Mouse (Mus musculus): Measurements from ENCODE around the gene Ets1. TPM values are rescaled to one million over a fixed set of nuclear protein-coding genes. Genes with fewer than 3 reads are reported as not detected.

Ets1 gene
- polyA plus RNA-seq, 1 experiment from 2014 or later = 18.9 TPM

- no peak overlapping the region for H3K4me2 ChIP-seq (replicated peaks)
These were observed 111.6 kb downstream of the Ets1 start for GRCm38 (mm10) chr9:32747624-32748023.

DNA sequence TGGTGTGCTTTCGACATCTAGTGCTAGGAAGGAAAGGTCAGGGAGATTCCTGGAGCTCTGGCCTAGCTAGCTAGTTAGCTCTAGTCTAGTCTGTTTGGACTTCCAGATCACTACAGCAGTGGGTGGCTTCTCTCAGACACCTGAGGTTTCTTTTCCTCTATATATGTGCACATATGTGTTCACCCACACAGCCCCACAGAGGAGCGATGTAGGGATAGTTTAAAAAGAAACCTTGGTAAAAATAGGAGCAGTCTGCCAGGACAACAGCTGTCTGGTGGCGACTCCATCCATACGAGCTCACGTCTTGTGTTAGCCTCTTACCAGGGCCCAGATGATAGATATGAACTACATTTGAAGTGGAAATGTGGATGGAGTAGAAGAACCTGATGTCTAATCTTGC, 112.5 kb downstream of the Ets1 start:
- Histone ChIP-seq H3K27ac (no peak overlapping the region), H3K4me1 (replicated peaks) (no peaks in the 10 kb centered on the region), H3K27me3 (no peaks in the 10 kb centered on the region; the same call in 1 of the 2 replicates), H3K4me3 (replicated peaks) (no peak overlapping the region), H3K9me3 (no peaks in the 10 kb centered on the region), H3K9ac (replicated peaks) (no peak overlapping the region), H3K36me3 (no peaks in the 10 kb centered on the region), H3K4me2 (replicated peaks) (no peak overlapping the region)
- 90% methylated on average over 5 of the region's 5 CpGs for WGBS
- ATAC-seq = no peak

More at GRCm38 (mm10) chr9:32747624-32748023, 111.6 kb downstream of the Ets1 start:
- Histone ChIP-seq H3K36me3 (no peaks in the 10 kb centered on the region), H3K9me3 (no peaks in the 10 kb centered on the region), H3K4me1 (replicated peaks) (no peaks in the 10 kb centered on the region), H3K27me3 (no peaks in the 10 kb centered on the region; the same call in 1 of the 2 replicates), H3K4me3 (replicated peaks) (no peak overlapping the region), H3K27ac (no peak overlapping the region), H3K9ac (replicated peaks) (no peak overlapping the region)
- no peak for ATAC-seq
- WGBS = 90% methylated on average over 8 of the region's 8 CpGs

- no peak for ATAC-seq
- Histone ChIP-seq H3K9ac (replicated peaks) (no peak overlapping the region), H3K9me3 (no peaks in the 10 kb centered on the region), H3K4me3 (replicated peaks) (no peak overlapping the region), H3K27me3 (no peaks in the 10 kb centered on the region; the same call in 1 of the 2 replicates), H3K36me3 (no peaks in the 10 kb centered on the region), H3K27ac (no peak overlapping the region), H3K4me1 (replicated peaks) (no peaks in the 10 kb centered on the region), H3K4me2 (replicated peaks) (no peak overlapping the region)
- 93% methylated on average over 13 of the region's 13 CpGs for WGBS
These were observed 113.9 kb downstream of the Ets1 start for GRCm38 (mm10) chr9:32749721-32750480.

GRCm38 (mm10) chr9:32752602-32753001, 116.6 kb downstream of the Ets1 start:
- no peaks in the 10 kb centered on the region for H3K4me1 ChIP-seq (replicated peaks)
- no peak overlapping the region for H3K9ac ChIP-seq (replicated peaks)
- no peaks in the 10 kb centered on the region for H3K9me3 ChIP-seq
- H3K27ac ChIP-seq = no peak overlapping the region
- H3K4me3 ChIP-seq (replicated peaks) = no peak overlapping the region
- no peaks in the 10 kb centered on the region; the same call in 1 of the 2 replicates for H3K27me3 ChIP-seq
- H3K4me2 ChIP-seq (replicated peaks) = no peak overlapping the region
- H3K36me3 ChIP-seq = no peaks in the 10 kb centered on the region
- WGBS = 82% methylated on average over 5 of the region's 5 CpGs
- ATAC-seq = no peak

- WGBS = 90% methylated on average over 15 of the region's 15 CpGs
These were observed 118.3 kb downstream of the Ets1 start for GRCm38 (mm10) chr9:32754311-32754710.

DNA sequence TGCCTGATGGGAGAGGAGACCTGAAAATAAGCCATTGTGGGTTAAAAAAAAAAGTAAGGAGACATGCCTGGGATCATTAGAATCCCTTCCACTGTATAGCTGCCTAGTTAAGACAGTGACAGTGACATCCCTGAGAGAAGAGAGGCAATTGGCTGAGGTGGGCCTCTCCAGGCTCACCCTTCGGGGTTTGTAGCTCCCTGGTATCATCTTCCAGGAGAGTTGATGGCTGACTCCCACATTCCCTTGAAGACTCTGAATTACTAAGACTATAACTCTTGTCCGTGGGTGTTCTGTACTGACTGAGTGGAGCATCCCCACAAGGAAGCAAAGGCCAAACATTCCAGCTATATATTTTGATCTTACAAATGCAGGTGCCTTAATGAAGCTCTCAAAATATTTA, 120.0 kb downstream of the Ets1 start:
- Histone ChIP-seq H3K27ac (no peak overlapping the region), H3K4me3 (replicated peaks) (no peak overlapping the region), H3K36me3 (no peaks in the 10 kb centered on the region), H3K9me3 (no peaks in the 10 kb centered on the region), H3K4me1 (replicated peaks) (no peaks in the 10 kb centered on the region), H3K9ac (replicated peaks) (no peak overlapping the region), H3K4me2 (replicated peaks) (no peak overlapping the region), H3K27me3 (no peaks in the 10 kb centered on the region)
- ATAC-seq = no peak
- 78% methylated on average over 2 of the region's 2 CpGs for WGBS

More at GRCm38 (mm10) chr9:32754311-32754710, 118.3 kb downstream of the Ets1 start:
- Histone ChIP-seq H3K4me3 (replicated peaks) (no peak overlapping the region), H3K27ac (no peak overlapping the region), H3K4me1 (replicated peaks) (no peaks in the 10 kb centered on the region), H3K4me2 (replicated peaks) (no peak overlapping the region), H3K36me3 (no peaks in the 10 kb centered on the region), H3K9me3 (no peaks in the 10 kb centered on the region), H3K9ac (replicated peaks) (no peak overlapping the region), H3K27me3 (no peaks in the 10 kb centered on the region; the same call in 1 of the 2 replicates)
- ATAC-seq = no peak

DNA sequence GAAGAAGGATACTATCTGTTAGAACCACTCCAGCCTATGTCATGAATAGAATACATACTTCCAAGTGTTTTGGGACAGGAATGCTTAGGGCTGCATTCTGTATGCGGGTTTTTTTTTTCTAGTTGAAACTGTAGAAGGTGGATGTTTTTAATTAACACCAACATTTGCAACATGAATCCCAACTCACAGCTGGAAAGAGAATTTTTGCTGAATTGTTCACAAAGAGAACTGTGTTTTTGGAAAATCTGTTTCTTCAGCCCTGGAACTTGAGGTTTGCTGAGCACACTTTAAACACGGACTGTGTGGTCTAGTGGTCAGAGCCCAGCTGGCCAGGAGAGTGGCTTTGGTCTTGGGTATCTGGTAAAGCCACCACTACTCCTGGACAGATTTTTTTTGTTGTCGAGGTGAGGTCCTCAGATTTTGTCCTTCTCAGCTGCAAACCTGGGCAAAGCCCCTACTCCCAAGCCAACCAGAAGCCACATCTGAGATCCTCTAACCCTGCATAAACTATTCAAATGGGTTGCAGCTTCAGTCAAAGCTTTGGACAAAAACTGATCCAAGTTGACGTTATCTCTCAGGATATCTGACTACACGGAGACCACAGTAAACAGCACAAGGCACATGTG, 122.4 kb downstream of the Ets1 start:
- ATAC-seq = no peak
- no peak overlapping the region for H3K4me3 ChIP-seq (replicated peaks)
- H3K27ac ChIP-seq = no peak overlapping the region
- WGBS = 90% methylated on average over 5 of the region's 5 CpGs
- H3K4me1 ChIP-seq (replicated peaks) = no peaks in the 10 kb centered on the region
- H3K9me3 ChIP-seq = no peaks in the 10 kb centered on the region
- H3K4me2 ChIP-seq (replicated peaks) = no peak overlapping the region
- no peak overlapping the region for H3K9ac ChIP-seq (replicated peaks)
- H3K36me3 ChIP-seq = no peaks in the 10 kb centered on the region
- no peaks in the 10 kb centered on the region for H3K27me3 ChIP-seq

DNA sequence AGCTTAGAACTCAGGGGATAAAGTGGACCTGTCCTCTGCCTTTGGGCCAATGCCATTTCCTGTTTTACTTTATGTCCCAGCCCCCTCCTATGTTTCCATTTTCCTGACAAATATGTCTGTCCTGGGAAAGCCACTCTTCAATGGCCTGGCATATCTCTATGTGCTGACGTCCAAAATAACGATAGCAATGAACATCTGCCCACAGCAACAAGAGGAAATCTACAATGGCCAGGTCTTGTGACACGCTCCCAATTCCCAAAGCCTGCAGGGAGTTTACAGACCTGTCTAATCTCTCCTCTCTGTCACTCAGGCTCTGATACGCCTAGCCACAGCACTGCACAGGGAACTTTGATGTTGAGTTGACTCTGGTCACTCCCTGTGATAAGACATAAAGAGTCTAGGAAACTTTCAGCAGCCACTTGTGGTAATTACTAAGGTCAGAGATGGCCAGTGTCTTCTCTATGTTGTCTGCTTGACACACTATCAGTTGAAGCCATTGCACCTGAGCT, 124.7 kb downstream of the Ets1 start:
- WGBS = 86% methylated on average over 4 of the region's 4 CpGs
- Histone ChIP-seq H3K4me1 (replicated peaks) (no peaks in the 10 kb centered on the region), H3K27me3 (no peaks in the 10 kb centered on the region), H3K4me3 (replicated peaks) (no peak overlapping the region), H3K27ac (no peak overlapping the region), H3K9me3 (no peaks in the 10 kb centered on the region), H3K9ac (replicated peaks) (no peak overlapping the region), H3K36me3 (no peaks in the 10 kb centered on the region), H3K4me2 (replicated peaks) (no peak overlapping the region)
- ATAC-seq = no peak

DNA sequence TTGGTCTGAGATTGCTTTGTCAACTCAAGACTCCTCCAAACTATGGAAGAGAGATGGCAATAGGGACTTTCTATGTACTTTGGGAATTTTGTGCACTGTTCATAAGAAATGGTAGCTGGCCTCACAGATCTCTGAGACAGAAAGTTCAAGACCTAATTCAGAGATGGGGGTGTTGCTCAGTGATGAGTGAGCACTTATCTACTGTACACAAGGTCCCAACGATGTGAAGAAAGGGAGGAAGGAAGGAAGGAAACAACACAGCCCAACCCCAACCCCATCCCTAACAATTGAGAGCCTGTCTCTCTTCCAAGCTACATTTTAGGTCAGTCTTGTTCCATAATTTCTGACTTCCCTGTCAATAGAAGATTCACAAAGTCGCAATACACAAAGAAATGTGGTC, 125.3 kb downstream of the Ets1 start:
- no peak for ATAC-seq
- no peaks in the 10 kb centered on the region for H3K9me3 ChIP-seq
- WGBS = 88% methylated on average over 2 of the region's 2 CpGs
- H3K4me1 ChIP-seq (replicated peaks) = no peaks in the 10 kb centered on the region
- no peak overlapping the region for H3K4me3 ChIP-seq (replicated peaks)
- H3K4me2 ChIP-seq (replicated peaks) = no peak overlapping the region
- H3K27me3 ChIP-seq = no peaks in the 10 kb centered on the region
- no peaks in the 10 kb centered on the region for H3K36me3 ChIP-seq
- H3K9ac ChIP-seq (replicated peaks) = no peak overlapping the region
- no peak overlapping the region for H3K27ac ChIP-seq

DNA sequence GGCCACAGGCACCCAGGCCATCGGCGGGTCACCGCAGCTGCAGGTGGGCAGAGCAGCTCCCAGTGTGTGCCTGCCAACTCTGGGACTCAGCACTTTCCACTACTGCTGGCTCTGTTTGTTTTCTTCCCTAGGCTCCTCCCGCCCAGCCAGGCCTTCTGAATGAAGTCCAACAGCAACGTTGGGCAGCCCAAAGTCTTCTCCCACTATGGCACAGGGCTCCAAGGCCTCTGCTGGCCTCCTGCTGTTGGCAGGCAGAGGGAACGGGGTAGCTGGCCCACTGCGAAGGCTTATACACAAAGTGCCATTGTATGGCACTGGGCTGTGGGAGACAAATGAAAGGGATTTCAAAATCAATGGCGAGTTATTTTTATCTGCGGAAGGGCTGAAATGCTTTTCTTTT, 128.4 kb downstream of the Ets1 start:
- Histone ChIP-seq H3K4me2 (replicated peaks) (no peak overlapping the region), H3K9me3 (no peaks in the 10 kb centered on the region), H3K9ac (replicated peaks) (no peak overlapping the region), H3K4me1 (replicated peaks) (no peaks in the 10 kb centered on the region), H3K27ac (no peak overlapping the region), H3K36me3 (no peaks in the 10 kb centered on the region), H3K4me3 (replicated peaks) (no peak overlapping the region), H3K27me3 (no peaks in the 10 kb centered on the region)
- 66% methylated on average over 9 of the region's 9 CpGs for WGBS
- ATAC-seq = no peak

- Histone ChIP-seq H3K27me3 (no peaks in the 10 kb centered on the region), H3K4me1 (replicated peaks) (no peaks in the 10 kb centered on the region), H3K9ac (replicated peaks) (no peak overlapping the region), H3K36me3 (no peaks in the 10 kb centered on the region), H3K27ac (no peak overlapping the region), H3K9me3 (no peaks in the 10 kb centered on the region), H3K4me2 (replicated peaks) (no peak overlapping the region), H3K4me3 (replicated peaks) (no peak overlapping the region)
- ATAC-seq = no peak
- over 99% methylated on average over 3 of the region's 3 CpGs for WGBS
These were observed 129.1 kb downstream of the Ets1 start for GRCm38 (mm10) chr9:32765123-32765522.

DNA sequence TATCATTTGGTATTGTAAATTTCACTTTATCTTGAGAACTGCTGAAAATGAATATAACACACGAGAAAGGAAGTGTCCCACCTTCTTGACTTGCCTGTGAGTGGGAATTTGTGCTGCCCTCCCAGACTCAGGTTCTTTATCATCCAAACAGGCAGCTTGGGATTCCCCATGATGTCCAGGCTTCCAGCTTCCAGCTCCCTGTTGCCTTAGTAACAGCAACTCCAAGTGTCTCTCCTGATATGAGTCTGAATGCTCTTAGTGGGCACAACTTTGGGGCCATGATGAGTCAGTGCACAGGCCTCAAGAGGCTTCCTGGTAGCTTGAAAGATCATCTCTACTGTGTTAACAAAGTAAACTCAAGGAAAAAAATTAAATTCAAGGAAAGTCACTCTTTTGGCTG, 142.8 kb downstream of the Ets1 start:
- H3K4me1 ChIP-seq (replicated peaks) = no peaks in the 10 kb centered on the region
- H3K9me3 ChIP-seq = no peaks in the 10 kb centered on the region
- 81% methylated on average over 1 of the region's 1 CpGs for WGBS
- H3K9ac ChIP-seq (replicated peaks) = no peak overlapping the region
- ATAC-seq = no peak
- no peaks in the 10 kb centered on the region for H3K27me3 ChIP-seq
- H3K4me2 ChIP-seq (replicated peaks) = no peak overlapping the region
- no peak overlapping the region for H3K4me3 ChIP-seq (replicated peaks)
- no peak overlapping the region for H3K27ac ChIP-seq
- H3K36me3 ChIP-seq = no peaks in the 10 kb centered on the region

Data from midbrain, embryonic 13.5 days (tissue).